Mouse (Mus musculus) hindbrain, postnatal 0 days (tissue): ENCODE measurements around the gene Plxdc1. TPM values are rescaled to one million over a fixed set of nuclear protein-coding genes. Genes with fewer than 3 reads are reported as not detected.

Experiments used
- ATAC-seq: fragments of 200-750 bp; cut with Nextera tagmentation; 2 replicates; pipeline ENCODE4 v1.8.0; 2017; ENCODE audit warnings: mild to moderate bottlenecking, moderate TSS enrichment, moderate library complexity
- DNase-seq: peaks from one replicate; pipeline ENCODE4 v3.0.0-alpha.2; 2015; ENCODE audit warnings: low spot score
- H3K27ac ChIP-seq: fragments of 300-500 bp; sonication (generic); 2 replicates; pipeline ENCODE4 v1.5.1; 2014; ENCODE audit warnings: mild to moderate bottlenecking
- H3K27me3 ChIP-seq: fragments of 300-500 bp; sonication (generic); 2 replicates; pipeline ENCODE4 v1.6.1; 2014; ENCODE audit warnings: low read length, mixed read lengths; ENCODE audit not compliant: insufficient read depth
- H3K36me3 ChIP-seq: fragments of 300-500 bp; sonication (generic); 2 replicates; pipeline ENCODE4 v1.6.1; 2014; ENCODE audit warnings: low read length, mixed read lengths; ENCODE audit not compliant: insufficient read depth
- H3K4me1 ChIP-seq: fragments of 300-500 bp; sonication (generic); 2 replicates; pipeline ENCODE4 v1.6.1; 2014; ENCODE audit warnings: antibody characterized with exemption, low read length, mixed read lengths; ENCODE audit not compliant: insufficient read depth
- H3K4me2 ChIP-seq: fragments of 300-500 bp; sonication (generic); 2 replicates; pipeline ENCODE4 v1.6.1; 2014; ENCODE audit warnings: low read depth, mild to moderate bottlenecking, low read length, moderate library complexity, mixed read lengths
- H3K4me3 ChIP-seq: fragments of 300-500 bp; sonication (generic); 2 replicates; pipeline ENCODE4 v1.5.1; 2014; ENCODE audit warnings: low read length
- H3K9ac ChIP-seq: fragments of 300-500 bp; sonication (generic); replicated peaks from 2 replicates; pipeline ENCODE4 v1.6.1; 2014; ENCODE audit warnings: mild to moderate bottlenecking, low read length, moderate library complexity, mixed read lengths
- H3K9me3 ChIP-seq: fragments of 300-500 bp; sonication (generic); 2 replicates; pipeline ENCODE4 v1.6.1; 2016; ENCODE audit warnings: low read length, mixed read lengths
- CTCF ChIP-seq: IDR thresholded peaks from 2 replicates; pipeline ENCODE4 v1.5.1; 2016; ENCODE audit warnings: antibody characterized with exemption, control low read depth, low read depth
- whole genome bisulfite sequencing: fragments of 180-500 bp; shearing (Covaris S2); extraction: QIAGEN DNeasy Blood & Tissue Kit; methylation state at CpG from one replicate; pipeline ENCODE4 v1.1.7; 2014; 5-methylcytosine and 5-hydroxymethylcytosine counted together
- polyA plus RNA-seq: library from polyadenylated mRNA; unstranded; fragments of >200 nt; fragmentation: Nextera tagmentation; extraction: Ambion mirVana; gene quantifications from 2 replicates; pipeline ENCODE4 v1.2.1, GENCODE M21; 2015
- total RNA-seq: library from RNA; depleted of rRNA; stranded (reverse); fragments of >200 nt; gene quantifications from 2 replicates; pipeline ENCODE4 v1.2.3, GENCODE M21; 2014

Plxdc1 gene
- total and polyA plus RNA-seq, 2 experiments from 2014 or later = 3.8 to 4.2 TPM

- H3K4me1 ChIP-seq = no peaks in the 10 kb centered on the region; the same call in 1 of the 2 replicates
- no peak for TF ChIP-seq CTCF
- no peak overlapping the region for H3K4me3 ChIP-seq
- DNase-seq (no peak), ATAC-seq (no peak)
- 74% methylated on average over 7 of the region's 7 CpGs for WGBS
- H3K27ac ChIP-seq = no peak overlapping the region
- no peaks in the 10 kb centered on the region for H3K9me3 ChIP-seq
- no peaks in the 10 kb centered on the region for H3K36me3 ChIP-seq
- H3K27me3 ChIP-seq = no peaks in the 10 kb centered on the region
- no peak overlapping the region for H3K4me2 ChIP-seq
- no peak overlapping the region for H3K9ac ChIP-seq
Measured at GRCm38 (mm10) chr11:97958641-97959299, 27.5 kb downstream of the Plxdc1 start.

- DNase-seq (peak; percentile 70), ATAC-seq (peak; percentile 41; the same call in 1 of the 2 replicates)
- no peaks in the 10 kb centered on the region for H3K36me3 ChIP-seq
- H3K4me2 ChIP-seq = no peak overlapping the region
- H3K4me3 ChIP-seq = no peak overlapping the region
- H3K27ac ChIP-seq = no peak overlapping the region
- H3K9ac ChIP-seq = no peak overlapping the region
- H3K9me3 ChIP-seq = no peaks in the 10 kb centered on the region
- H3K4me1 ChIP-seq = no peaks in the 10 kb centered on the region; the same call in 1 of the 2 replicates
- no peak for TF ChIP-seq CTCF
- H3K27me3 ChIP-seq = no peaks in the 10 kb centered on the region
- WGBS = 32% methylated on average over 6 of the region's 6 CpGs
Measured at GRCm38 (mm10) chr11:97956905-97957560, 29.2 kb downstream of the Plxdc1 start.

GRCm38 (mm10) chr11:97955915-97956314 lies 30.3 kb downstream of the Plxdc1 start:
- no peaks in the 10 kb centered on the region for H3K27me3 ChIP-seq
- no peak overlapping the region for H3K4me2 ChIP-seq
- H3K9ac ChIP-seq = no peak overlapping the region
- TF ChIP-seq CTCF = no peak
- no peaks in the 10 kb centered on the region for H3K36me3 ChIP-seq
- no peaks in the 10 kb centered on the region; the same call in 1 of the 2 replicates for H3K4me1 ChIP-seq
- H3K4me3 ChIP-seq = no peak overlapping the region
- DNase-seq = peak; percentile 60
- no peak overlapping the region for H3K27ac ChIP-seq
- WGBS = 25% methylated on average over 4 of the region's 4 CpGs
- peak; percentile 66 for ATAC-seq
- no peaks in the 10 kb centered on the region for H3K9me3 ChIP-seq

- no peak overlapping the region for H3K4me2 ChIP-seq
- no peaks in the 10 kb centered on the region for H3K27me3 ChIP-seq
- H3K4me3 ChIP-seq = no peak overlapping the region
- ATAC-seq (no peak), DNase-seq (no peak)
- TF ChIP-seq CTCF = no peak
- H3K9ac ChIP-seq = no peak overlapping the region
- H3K4me1 ChIP-seq = peaks cover 2% of the 10 kb centered on the region; the same call in 1 of the 2 replicates
- no peak overlapping the region for H3K27ac ChIP-seq
- 83% methylated on average over 9 of the region's 9 CpGs for WGBS
- H3K9me3 ChIP-seq = no peaks in the 10 kb centered on the region
- no peaks in the 10 kb centered on the region for H3K36me3 ChIP-seq
Measured at GRCm38 (mm10) chr11:97955146-97955902, 30.9 kb downstream of the Plxdc1 start.

GRCm38 (mm10) chr11:97954469-97955141 lies 31.6 kb downstream of the Plxdc1 start:
- TF ChIP-seq CTCF = no peak
- no peak overlapping the region for H3K4me2 ChIP-seq
- no peak overlapping the region for H3K9ac ChIP-seq
- no peak for DNase-seq
- WGBS = 61% methylated on average over 14 of the region's 14 CpGs
- H3K4me1 ChIP-seq = peaks cover 6% of the 10 kb centered on the region; the same call in 1 of the 2 replicates
- no peak for ATAC-seq
- no peak overlapping the region for H3K4me3 ChIP-seq
- no peaks in the 10 kb centered on the region for H3K36me3 ChIP-seq
- H3K27me3 ChIP-seq = no peaks in the 10 kb centered on the region
- H3K27ac ChIP-seq = no peak overlapping the region
- no peaks in the 10 kb centered on the region for H3K9me3 ChIP-seq

- H3K27me3 ChIP-seq = no peaks in the 10 kb centered on the region
- no peak overlapping the region for H3K27ac ChIP-seq
- ATAC-seq = no peak
- H3K4me3 ChIP-seq = no peak overlapping the region
- no peak for DNase-seq
- H3K9ac ChIP-seq = no peak overlapping the region
- no peaks in the 10 kb centered on the region for H3K9me3 ChIP-seq
- no peak for TF ChIP-seq CTCF
- peaks cover 6% of the 10 kb centered on the region; the same call in 1 of the 2 replicates for H3K4me1 ChIP-seq
- WGBS = 85% methylated on average over 6 of the region's 6 CpGs
- no peak overlapping the region for H3K4me2 ChIP-seq
- no peaks in the 10 kb centered on the region for H3K36me3 ChIP-seq
Measured at GRCm38 (mm10) chr11:97953939-97954275, 32.3 kb downstream of the Plxdc1 start.
